Mouse (Mus musculus) liver, embryonic 12.5 days (tissue): ENCODE measurements around the gene Plbd2. TPM values are rescaled to one million over a fixed set of nuclear protein-coding genes. Genes with fewer than 3 reads are reported as not detected.

Experiments used
- ATAC-seq: fragments of 200-750 bp; cut with Nextera tagmentation; 2 replicates; pipeline ENCODE4 v1.8.0; 2017; ENCODE audit warnings: moderate number of reproducible peaks, mild to moderate bottlenecking, moderate library complexity
- H3K27ac ChIP-seq: fragments of 300-500 bp; sonication (generic); 2 replicates; pipeline ENCODE4 v1.5.1; 2016; ENCODE audit warnings: mild to moderate bottlenecking
- H3K27me3 ChIP-seq: fragments of 300-500 bp; sonication (generic); replicated peaks from 2 replicates; pipeline ENCODE4 v1.6.1; 2016; ENCODE audit warnings: mild to moderate bottlenecking, moderate library complexity
- H3K36me3 ChIP-seq: fragments of 300-500 bp; sonication (generic); 2 replicates; pipeline ENCODE4 v1.6.1; 2016; ENCODE audit warnings: mild to moderate bottlenecking, moderate library complexity
- H3K4me1 ChIP-seq: fragments of 300-500 bp; sonication (generic); 2 replicates; pipeline ENCODE4 v1.6.1; 2016
- H3K4me2 ChIP-seq: fragments of 300-500 bp; sonication (generic); 2 replicates; pipeline ENCODE4 v1.6.1; 2016; ENCODE audit warnings: mild to moderate bottlenecking, moderate library complexity
- H3K4me3 ChIP-seq: fragments of 300-500 bp; sonication (generic); 2 replicates; pipeline ENCODE4 v1.5.1; 2016; ENCODE audit warnings: mild to moderate bottlenecking, moderate library complexity
- H3K9ac ChIP-seq: fragments of 300-500 bp; sonication (generic); 2 replicates; pipeline ENCODE4 v1.6.1; 2016; ENCODE audit warnings: mild to moderate bottlenecking, moderate library complexity
- H3K9me3 ChIP-seq: fragments of 300-500 bp; sonication (generic); replicated peaks from 2 replicates; pipeline ENCODE4 v1.6.1; 2016; ENCODE audit warnings: mild to moderate bottlenecking, moderate library complexity
- WGBS: fragments of 180-500 bp; shearing (Covaris S2); methylation state at CpG from one replicate; pipeline ENCODE4 v1.1.7; 2016; ENCODE audit not compliant: insufficient replicate concordance; 5-methylcytosine and 5-hydroxymethylcytosine counted together
- polyA plus RNA-seq: library from polyadenylated mRNA; unstranded; fragments of >200 nt; fragmentation: Nextera tagmentation; extraction: Ambion mirVana; gene quantifications from 2 replicates; pipeline ENCODE4 v1.2.1, GENCODE M21; 2016

Plbd2 gene
- polyA plus RNA-seq, 1 experiment from 2014 or later = 27.4 TPM

DNA sequence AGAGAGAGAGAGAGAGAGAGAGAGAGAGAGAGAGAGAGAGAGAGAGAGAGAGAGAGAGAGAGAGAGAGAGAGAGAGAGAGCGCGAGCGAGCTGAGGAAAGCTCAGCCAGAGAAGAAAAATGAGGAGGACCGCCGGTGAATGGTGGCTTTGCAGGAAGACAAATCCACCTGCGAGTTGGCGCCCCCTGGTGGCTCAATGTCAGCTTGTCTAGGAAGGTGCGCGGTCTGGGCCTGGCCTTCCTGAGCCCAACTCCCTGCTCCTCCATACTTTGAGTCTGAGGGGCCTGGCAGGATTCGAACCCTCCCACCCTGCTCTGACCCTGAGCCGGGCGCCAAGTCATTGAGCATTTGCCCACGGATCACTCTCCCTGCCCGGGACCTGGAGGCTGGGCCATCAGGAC lies 62.7 kb downstream of the Plbd2 start:
- 4% methylated on average over 14 of the region's 14 CpGs for whole genome bisulfite sequencing
- Histone ChIP-seq H3K4me1 (peaks cover 17% of the 10 kb centered on the region), H3K4me2 (peak overlapping the region; percentile 36), H3K36me3 (no peaks in the 10 kb centered on the region), H3K27me3 (peaks cover 97% of the 10 kb centered on the region), H3K4me3 (peak overlapping the region; percentile 30), H3K9me3 (no peaks in the 10 kb centered on the region), H3K9ac (no peak overlapping the region), H3K27ac (no peak overlapping the region)
- ATAC-seq = no peak

DNA sequence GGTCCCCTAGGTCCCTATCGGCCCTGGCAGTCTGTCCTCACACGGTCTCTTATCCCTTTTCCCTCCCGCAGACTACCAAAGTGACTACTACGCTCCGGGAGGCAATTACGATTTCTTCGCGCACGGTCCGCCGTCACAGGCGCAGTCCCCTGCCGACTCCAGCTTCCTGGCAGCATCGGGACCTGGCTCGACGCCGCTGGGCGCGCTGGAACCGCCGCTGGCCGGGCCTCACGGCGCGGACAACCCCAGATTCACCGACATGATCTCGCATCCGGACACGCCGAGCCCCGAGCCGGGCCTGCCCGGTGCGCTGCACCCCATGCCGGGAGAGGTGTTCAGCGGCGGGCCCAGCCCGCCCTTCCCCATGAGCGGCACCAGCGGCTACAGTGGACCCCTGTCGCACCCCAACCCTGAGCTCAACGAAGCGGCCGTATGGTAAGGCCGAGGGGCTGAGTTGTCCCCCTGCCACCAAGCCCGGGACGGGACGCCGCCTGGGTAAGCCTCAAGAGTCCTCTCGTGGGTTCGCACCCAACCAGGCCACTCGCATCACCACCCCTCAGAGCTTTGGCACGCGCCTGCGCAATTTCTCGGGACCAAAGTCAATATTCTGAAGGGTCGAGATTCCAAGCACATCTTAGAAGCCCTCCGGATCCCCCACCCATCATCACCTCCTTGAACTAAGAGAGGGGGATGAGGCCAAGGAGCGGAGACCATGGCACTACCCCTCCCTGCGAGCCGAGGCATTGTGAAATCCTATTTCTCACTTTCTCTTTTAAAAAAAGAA lies 63.3 kb downstream of the Plbd2 start:
- Histone ChIP-seq H3K4me2 (peak overlapping the region; percentile 36), H3K4me1 (peaks cover 18% of the 10 kb centered on the region), H3K9me3 (no peaks in the 10 kb centered on the region), H3K9ac (no peak overlapping the region), H3K4me3 (peak overlapping the region; percentile 30), H3K27me3 (peaks cover 97% of the 10 kb centered on the region), H3K36me3 (no peaks in the 10 kb centered on the region), H3K27ac (no peak overlapping the region)
- ATAC-seq = no peak
- 2% methylated on average over 60 of the region's 61 CpGs for WGBS

DNA sequence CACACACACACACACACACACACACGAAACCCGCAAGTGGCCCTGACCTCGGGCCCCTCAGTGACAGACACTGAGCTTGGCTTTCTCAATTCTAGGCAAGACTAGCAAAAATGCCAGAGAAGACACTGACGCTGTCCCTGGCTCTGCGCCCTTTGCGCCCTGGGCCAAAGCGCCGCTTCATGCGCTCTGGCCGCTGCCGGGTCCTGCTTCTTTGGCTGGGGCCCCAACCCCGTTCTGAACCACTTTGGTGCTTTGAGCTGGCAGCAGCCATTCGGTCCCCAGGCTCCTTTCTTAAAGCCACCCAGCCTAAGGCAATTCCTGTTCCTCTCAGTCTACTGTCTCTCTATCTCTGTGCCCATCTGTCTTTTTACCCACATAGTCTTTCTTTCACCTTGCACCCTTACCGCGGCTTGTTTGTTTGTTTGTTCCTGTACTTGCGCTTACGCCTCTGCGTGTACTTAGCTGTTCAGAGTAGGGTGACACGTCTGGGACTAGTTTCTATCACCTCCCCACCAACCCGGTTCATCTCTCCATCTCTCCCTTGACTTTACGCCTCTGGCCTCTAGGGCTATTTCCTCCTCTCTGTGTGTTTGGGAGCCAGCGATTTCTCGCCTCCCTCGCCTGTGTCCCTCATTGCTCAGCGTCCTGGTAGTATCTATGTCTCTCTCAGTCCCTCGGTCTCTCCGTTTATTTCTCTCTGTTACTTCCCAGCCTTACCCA lies 64.3 kb downstream of the Plbd2 start:
- WGBS = 3% methylated on average over 27 of the region's 27 CpGs
- Histone ChIP-seq H3K9me3 (no peaks in the 10 kb centered on the region), H3K4me1 (peaks cover 18% of the 10 kb centered on the region), H3K4me2 (no peak overlapping the region), H3K27ac (no peak overlapping the region), H3K9ac (no peak overlapping the region), H3K4me3 (no peak overlapping the region), H3K36me3 (no peaks in the 10 kb centered on the region), H3K27me3 (peaks cover 97% of the 10 kb centered on the region)
- no peak for ATAC-seq

DNA sequence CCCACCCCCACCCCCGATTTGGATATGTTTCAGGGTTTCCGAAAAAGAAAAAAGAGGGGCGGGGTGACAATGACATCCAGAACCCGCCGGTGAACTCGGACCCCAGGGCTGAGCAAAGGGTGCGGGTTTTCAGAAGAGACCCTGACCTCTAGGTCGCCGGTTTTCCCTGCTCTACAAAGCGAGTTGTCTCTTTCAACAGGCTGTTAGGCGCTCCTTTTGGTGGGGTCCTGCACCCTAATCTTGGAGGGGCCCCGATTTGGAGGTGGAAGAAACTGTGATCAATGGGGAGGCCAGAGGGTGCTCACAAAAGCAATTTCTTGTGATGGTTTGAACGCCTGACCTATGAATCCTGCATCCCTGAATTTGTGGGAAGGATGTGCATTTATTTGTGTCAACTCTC lies 65.0 kb downstream of the Plbd2 start:
- ATAC-seq = no peak
- Histone ChIP-seq H3K4me2 (no peak overlapping the region), H3K9ac (no peak overlapping the region), H3K9me3 (no peaks in the 10 kb centered on the region), H3K4me1 (peaks cover 18% of the 10 kb centered on the region), H3K36me3 (no peaks in the 10 kb centered on the region), H3K4me3 (no peak overlapping the region), H3K27ac (no peak overlapping the region), H3K27me3 (peaks cover 97% of the 10 kb centered on the region)
- WGBS = 2% methylated on average over 13 of the region's 13 CpGs

DNA sequence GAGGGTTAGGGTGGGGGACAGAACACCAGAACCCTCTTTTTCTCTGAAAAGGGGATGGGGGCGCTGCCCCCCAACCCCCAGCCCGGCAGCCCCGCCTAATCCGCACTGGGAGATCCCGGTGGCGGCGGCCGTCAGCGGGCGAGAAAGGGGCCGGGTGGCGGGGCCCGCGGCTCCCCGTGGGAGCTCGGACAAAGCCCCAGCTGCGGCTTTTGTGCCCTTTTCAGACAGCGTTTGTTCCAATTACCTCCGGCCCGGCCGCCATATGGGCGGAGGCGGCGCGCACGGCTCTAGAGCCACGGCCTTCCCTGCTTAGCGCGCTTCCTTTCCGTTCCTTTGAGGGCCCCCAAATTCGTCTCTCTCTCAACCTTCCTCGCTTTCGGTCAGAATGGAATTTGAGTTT lies 65.4 kb downstream of the Plbd2 start:
- Histone ChIP-seq H3K4me1 (peaks cover 18% of the 10 kb centered on the region), H3K9ac (no peak overlapping the region), H3K4me2 (no peak overlapping the region), H3K27me3 (peaks cover 97% of the 10 kb centered on the region), H3K9me3 (no peaks in the 10 kb centered on the region), H3K4me3 (no peak overlapping the region), H3K27ac (no peak overlapping the region), H3K36me3 (no peaks in the 10 kb centered on the region)
- no peak for ATAC-seq
- WGBS = 1% methylated on average over 33 of the region's 33 CpGs

DNA sequence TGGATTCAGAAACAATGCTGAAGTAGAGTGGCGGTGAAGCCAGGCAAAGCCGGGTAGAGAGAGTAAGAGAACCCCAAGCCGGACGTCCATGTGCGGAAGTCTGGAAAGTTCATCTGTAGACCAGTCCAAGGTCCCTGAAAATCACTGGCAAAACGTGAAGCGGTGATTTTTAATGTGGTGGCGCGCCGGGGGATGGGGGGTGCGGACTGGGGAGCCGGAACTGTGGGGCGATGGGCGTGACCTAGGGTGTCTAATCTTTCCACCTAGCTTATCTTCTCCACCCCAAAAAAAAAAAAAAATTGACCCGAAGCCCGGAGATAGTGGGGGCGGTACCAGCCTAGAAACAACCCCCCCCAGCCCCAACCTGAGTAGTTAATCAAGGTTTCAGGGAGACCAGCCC lies 65.9 kb downstream of the Plbd2 start:
- H3K4me2 ChIP-seq = no peak overlapping the region
- no peak for ATAC-seq
- H3K4me3 ChIP-seq = no peak overlapping the region
- H3K27me3 ChIP-seq = peaks cover 97% of the 10 kb centered on the region
- 2% methylated on average over 17 of the region's 17 CpGs for WGBS
- H3K36me3 ChIP-seq = no peaks in the 10 kb centered on the region
- no peak overlapping the region for H3K27ac ChIP-seq
- H3K9me3 ChIP-seq = no peaks in the 10 kb centered on the region
- H3K4me1 ChIP-seq = peaks cover 18% of the 10 kb centered on the region
- no peak overlapping the region for H3K9ac ChIP-seq

DNA sequence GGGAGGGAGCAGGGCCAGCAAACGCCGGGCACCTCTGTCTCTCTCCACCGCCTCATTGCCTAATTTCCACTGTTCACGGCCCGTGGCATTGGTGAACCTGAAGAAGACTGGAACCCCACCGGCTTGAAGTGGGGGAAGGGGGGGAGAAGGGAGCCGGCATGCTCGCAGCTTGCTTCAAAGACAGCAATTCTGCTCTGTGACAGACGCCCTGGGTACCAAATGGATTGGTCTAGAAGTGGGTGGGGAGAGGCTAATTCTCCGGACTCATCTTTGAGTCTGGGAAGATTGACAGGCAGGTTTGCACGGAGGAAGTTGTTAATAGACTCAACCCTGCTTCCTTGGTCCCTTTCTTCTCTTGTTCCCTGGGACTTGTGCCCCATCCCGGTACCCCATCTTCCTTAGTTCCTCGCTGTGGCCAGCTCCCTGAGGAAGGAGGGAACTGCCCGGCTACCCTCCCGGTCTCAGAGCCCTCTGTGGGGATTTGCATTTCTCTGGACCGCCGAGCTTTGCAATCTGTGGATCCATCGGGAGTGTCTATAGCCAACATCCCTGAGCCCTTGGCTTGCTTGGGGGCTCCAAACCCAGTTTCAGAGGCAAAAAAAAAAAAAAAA lies 66.4 kb downstream of the Plbd2 start:
- H3K4me2 ChIP-seq = no peak overlapping the region
- peaks cover 18% of the 10 kb centered on the region for H3K4me1 ChIP-seq
- peaks cover 97% of the 10 kb centered on the region for H3K27me3 ChIP-seq
- 3% methylated on average over 18 of the region's 18 CpGs for WGBS
- H3K4me3 ChIP-seq = no peak overlapping the region
- H3K9me3 ChIP-seq = no peaks in the 10 kb centered on the region
- ATAC-seq = no peak
- H3K27ac ChIP-seq = no peak overlapping the region
- H3K9ac ChIP-seq = no peak overlapping the region
- H3K36me3 ChIP-seq = no peaks in the 10 kb centered on the region

DNA sequence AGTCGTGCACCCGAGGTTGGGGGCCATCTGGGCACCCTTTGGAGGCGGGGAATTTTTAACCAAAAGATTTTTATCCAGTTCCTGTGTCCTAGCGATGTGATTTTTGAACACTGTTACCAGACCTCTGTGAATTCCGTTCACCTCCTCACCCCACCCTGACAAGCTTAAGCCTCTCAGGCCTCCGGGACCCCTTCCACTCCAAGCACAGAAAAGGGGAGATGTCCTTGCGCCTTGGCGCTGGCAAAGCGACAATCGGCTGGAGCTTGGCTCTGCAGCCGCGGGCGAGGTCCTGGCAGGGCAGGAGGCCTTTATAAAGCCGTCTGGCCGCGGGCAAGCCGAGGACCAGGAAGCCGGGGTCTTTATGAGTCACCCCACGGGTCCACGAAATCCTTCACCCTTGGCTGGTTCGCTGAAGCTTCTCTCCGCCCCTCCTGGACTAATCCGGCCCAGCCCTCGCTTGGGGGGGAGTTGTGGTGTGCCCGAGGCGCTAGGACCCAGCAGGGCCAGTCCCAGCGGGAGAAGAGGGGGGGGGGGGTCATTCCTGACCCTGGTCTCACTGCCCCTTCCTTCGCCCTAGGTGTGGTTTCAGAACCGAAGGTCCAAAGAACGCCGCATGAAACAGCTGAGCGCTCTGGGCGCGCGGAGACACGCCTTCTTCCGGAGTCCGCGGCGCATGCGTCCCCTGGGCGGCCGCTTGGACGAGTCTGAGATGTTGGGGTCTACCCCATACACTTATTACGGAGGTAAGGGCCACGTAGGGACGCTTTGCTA lies 67.5 kb downstream of the Plbd2 start:
- peaks cover 18% of the 10 kb centered on the region for H3K4me1 ChIP-seq
- no peak for ATAC-seq
- H3K27ac ChIP-seq = no peak overlapping the region
- H3K4me3 ChIP-seq = peak overlapping the region; percentile 30
- no peaks in the 10 kb centered on the region for H3K36me3 ChIP-seq
- peaks cover 100% of the 10 kb centered on the region for H3K27me3 ChIP-seq
- 1% methylated on average over 47 of the region's 47 CpGs for WGBS
- H3K9me3 ChIP-seq = no peaks in the 10 kb centered on the region
- H3K4me2 ChIP-seq = peak overlapping the region; percentile 55
- no peak overlapping the region for H3K9ac ChIP-seq

DNA sequence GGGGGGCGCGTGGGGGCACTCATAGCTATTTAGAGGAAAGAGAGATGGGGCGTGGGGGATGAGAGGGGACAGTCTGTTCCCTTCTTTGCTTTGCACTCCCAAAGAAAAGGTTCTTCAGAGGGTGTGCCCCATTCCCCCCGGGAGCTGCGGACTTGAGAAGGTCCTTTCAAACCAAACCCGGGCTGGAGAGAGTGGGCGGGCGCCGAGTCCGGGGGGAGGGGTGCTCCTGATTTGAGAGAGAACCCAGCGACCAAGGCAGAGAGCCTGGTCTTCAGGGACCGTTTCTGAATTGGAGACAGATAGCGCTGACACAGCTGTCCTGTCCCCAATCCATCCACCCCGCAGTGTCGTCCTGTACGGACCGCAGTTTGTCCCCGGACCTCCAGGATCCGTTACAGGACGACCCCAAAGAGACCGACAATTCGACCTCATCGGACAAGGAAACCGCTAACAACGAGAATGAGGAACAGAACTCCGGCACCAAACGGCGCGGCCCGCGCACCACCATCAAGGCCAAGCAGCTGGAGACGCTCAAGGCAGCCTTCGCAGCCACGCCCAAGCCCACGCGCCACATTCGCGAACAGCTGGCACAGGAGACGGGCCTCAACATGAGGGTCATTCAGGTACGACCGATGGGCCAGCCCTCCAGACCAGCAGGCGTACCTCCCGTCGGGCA lies 68.3 kb downstream of the Plbd2 start:
- no peak for ATAC-seq
- no peaks in the 10 kb centered on the region for H3K9me3 ChIP-seq
- no peak overlapping the region for H3K9ac ChIP-seq
- 1% methylated on average over 44 of the region's 44 CpGs for WGBS
- no peak overlapping the region for H3K4me2 ChIP-seq
- peaks cover 99% of the 10 kb centered on the region for H3K27me3 ChIP-seq
- no peak overlapping the region for H3K4me3 ChIP-seq
- no peaks in the 10 kb centered on the region for H3K36me3 ChIP-seq
- H3K27ac ChIP-seq = no peak overlapping the region
- H3K4me1 ChIP-seq = peaks cover 13% of the 10 kb centered on the region

DNA sequence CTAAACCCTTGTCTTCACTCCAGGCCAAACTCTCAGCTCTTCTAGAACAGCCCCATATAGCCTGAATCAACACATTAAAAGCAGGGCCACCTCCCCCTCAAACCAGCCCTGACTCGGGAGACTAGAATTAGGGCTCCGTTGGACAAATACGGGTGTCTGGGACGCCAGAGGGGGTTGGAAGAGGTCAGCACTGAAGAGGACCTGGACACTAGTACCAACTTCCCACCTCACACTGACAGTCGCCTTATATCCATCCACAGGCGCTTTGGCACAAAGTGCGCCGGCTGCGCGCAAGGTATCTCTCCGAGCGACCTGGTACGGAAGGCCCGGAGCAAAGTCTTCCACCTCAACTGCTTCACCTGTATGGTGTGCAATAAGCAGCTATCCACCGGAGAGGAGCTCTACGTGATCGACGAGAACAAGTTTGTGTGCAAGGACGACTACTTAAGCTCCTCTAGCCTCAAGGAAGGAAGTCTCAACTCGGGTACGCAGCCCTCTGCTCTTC lies 69.1 kb downstream of the Plbd2 start:
- Histone ChIP-seq H3K4me1 (0 out of 2 replicates have a peak, but pooled peaks cover 9% of the 10 kb centered on the region), H3K4me3 (no peak overlapping the region), H3K9me3 (no peaks in the 10 kb centered on the region), H3K9ac (no peak overlapping the region), H3K36me3 (no peaks in the 10 kb centered on the region), H3K4me2 (no peak overlapping the region), H3K27me3 (peaks cover 99% of the 10 kb centered on the region), H3K27ac (no peak overlapping the region)
- WGBS = 4% methylated on average over 21 of the region's 21 CpGs
- ATAC-seq = no peak
